Mouse (Mus musculus) spleen, adult 2 months (tissue): ENCODE results near the gene Ptprj.

Source experiments
- CTCF ChIP-seq: fragments of 200-500 bp; IDR thresholded peaks from 2 replicates; pipeline ENCODE4 v1.5.1; 2011; ENCODE audit warnings: mild to moderate bottlenecking, inconsistent platforms; ENCODE audit not compliant: insufficient read depth, insufficient read length, insufficient replicate concordance; ENCODE audit errors: extremely low read depth
- POLR2A ChIP-seq: fragments of 200-500 bp; IDR thresholded peaks from 2 replicates; pipeline ENCODE4 v1.6.1; 2011; ENCODE audit warnings: low read depth, low read length, inconsistent platforms

DNA sequence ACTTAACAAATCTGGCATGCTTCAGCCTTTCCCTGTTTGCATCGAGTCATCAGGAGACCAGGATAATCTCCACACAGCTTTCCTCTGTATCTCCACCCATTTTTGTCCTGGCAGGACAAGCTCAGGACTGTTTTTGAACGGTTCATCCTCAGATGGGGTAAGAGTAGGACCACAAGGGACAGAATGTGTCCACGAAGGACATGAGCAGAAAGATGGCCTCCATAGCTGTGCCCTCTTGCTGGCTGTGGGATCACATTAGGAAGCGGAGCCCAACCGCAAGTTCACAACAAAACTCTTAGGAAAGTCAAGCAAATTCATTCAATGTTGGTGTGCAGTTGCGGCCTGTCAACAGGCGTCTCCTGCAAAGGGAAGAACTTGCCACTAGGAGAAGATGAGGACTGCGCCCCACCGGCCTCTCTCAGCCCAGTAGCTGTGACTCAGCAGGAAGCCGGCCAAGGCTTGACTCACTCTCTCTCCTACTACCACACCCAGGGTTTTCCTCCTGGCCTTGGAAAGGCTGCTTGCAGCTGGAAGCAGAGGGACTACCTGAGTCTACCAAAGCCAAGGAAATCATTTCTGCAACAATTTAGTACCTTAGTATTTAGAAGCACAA is 31.6 kb upstream of the Ptprj start:
- no peak for TF ChIP-seq POLR2A
- TF ChIP-seq CTCF, result no peak
